Mouse (Mus musculus): ENCODE measurements at regions not wholly inside any gene's neighbourhood (a gene's known extent, or its start where the extent isn't known, plus 50 kb on each side); places are given as distances from the start of the nearest gene placed in this dataset.

DNA sequence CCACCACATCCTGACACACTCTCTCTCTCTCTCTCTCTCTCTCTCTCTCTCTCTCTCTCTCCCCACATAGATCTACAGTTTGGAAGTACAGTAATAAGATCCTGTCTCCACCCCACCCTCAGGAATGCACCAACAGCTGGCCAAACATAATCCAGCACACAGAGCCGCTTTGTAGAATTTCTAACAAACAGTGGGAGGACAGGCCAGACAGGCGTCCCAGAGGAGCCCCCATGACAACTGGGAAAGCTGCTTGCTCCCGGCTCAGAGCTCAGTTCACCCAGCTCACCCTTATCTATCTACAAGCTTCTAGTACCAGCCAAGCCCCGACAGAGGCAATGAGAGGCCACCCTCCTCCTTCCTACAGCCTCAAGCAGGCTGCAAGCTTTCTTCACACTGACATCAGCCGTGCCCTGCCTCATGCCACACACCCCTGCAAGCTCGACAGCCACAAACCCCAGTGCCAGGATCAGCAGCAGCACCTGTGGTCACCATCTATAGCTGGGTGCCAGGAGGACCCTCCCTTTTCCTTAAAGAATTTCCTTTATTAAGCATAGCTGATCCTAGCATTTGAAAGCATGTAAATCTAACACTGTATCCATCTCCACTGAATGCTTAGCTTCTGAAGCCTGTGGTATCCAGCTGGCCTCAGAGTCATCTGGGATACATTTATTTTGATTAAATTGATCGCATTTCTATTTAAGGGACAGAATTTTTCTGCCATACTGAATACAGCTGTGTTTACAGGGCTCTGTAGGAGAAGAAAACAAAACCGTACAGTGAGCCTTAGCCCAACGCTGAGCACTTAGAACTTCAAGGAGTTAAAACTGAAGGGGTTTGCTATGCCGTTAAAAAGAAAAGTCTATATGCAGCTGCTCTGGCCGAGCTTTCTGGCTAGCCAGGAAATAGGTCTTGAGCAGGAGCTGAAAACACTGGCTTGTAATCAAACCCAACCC lies 160.9 kb downstream of the Gm11361 start:
- Histone ChIP-seq H3K4me3 (ENCODE audit: low read depth, low read length) (peak overlapping the region; percentile 31), H3K9ac (ENCODE audit: low read depth, low read length) (peak overlapping the region; percentile 56)

DNA sequence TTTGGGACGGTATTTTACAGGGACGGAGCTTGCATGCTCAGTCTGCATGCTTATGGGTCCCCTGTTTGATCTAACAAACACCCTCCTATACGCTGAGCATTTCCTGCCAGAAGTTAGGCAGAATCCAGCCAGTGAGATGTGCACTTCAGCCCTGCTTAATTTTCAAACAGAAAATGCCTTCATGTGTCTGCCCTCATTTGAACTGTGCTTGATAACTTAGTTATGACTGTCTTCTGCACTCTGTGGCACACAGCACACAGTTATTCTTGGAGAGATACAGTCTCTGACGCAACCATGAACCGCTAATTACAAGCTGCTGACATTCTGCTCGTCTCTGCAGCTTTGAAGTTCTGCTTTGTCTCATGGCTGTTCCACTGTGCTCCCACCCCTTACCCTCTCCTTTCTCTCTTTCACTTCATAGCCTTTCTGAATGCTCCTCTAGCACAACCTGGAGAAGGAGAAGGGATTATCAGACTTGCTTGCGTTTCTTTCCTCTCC lies 160.2 kb downstream of the Gm11361 start:
- ATAC-seq (ENCODE audit: low read depth) (peak; percentile 58), DNase-seq (ENCODE audit: low spot score) (peak; percentile 92)
- Histone ChIP-seq H3K4me1 (ENCODE audit: control insufficient read depth, insufficient read depth, low read length) (peaks cover 29% of the 10 kb centered on the region), H3K4me3 (ENCODE audit: low read depth, low read length) (peak overlapping the region; percentile 31), H3K27me3 (replicated peaks; ENCODE audit: control insufficient read depth, insufficient read depth, low read length) (no peaks in the 10 kb centered on the region), H3K9ac (ENCODE audit: low read depth, low read length) (peak overlapping the region; percentile 56), H3K36me3 (ENCODE audit: control insufficient read depth, insufficient read depth, low read length) (no peaks in the 10 kb centered on the region), H3K9me3 (ENCODE audit: control insufficient read depth, low read length) (no peaks in the 10 kb centered on the region), H3K4me2 (ENCODE audit: low read depth, low read length) (peak overlapping the region; percentile 59), H3K27ac (replicated peaks; ENCODE audit: low read depth, low read length) (peak overlapping the region; percentile 93)
- 1% methylated on average over 7 of the region's 7 CpGs for WGBS

More for the DNA sequence above, 160.9 kb downstream of the Gm11361 start:
- peaks cover 29% of the 10 kb centered on the region for H3K4me1 ChIP-seq (ENCODE audit: control insufficient read depth, insufficient read depth, low read length)
- no peaks in the 10 kb centered on the region for H3K9me3 ChIP-seq (ENCODE audit: control insufficient read depth, low read length)
- H3K27me3 ChIP-seq (replicated peaks; ENCODE audit: control insufficient read depth, insufficient read depth, low read length) = no peaks in the 10 kb centered on the region
- peak overlapping the region; percentile 59 for H3K4me2 ChIP-seq (ENCODE audit: low read depth, low read length)
- ATAC-seq (ENCODE audit: low read depth) (peak; percentile 87), DNase-seq (ENCODE audit: low spot score) (peak; percentile 96)
- H3K27ac ChIP-seq (replicated peaks; ENCODE audit: low read depth, low read length) = peak overlapping the region; percentile 93
- no peaks in the 10 kb centered on the region for H3K36me3 ChIP-seq (ENCODE audit: control insufficient read depth, insufficient read depth, low read length)
- WGBS = 3% methylated on average over 11 of the region's 11 CpGs

DNA sequence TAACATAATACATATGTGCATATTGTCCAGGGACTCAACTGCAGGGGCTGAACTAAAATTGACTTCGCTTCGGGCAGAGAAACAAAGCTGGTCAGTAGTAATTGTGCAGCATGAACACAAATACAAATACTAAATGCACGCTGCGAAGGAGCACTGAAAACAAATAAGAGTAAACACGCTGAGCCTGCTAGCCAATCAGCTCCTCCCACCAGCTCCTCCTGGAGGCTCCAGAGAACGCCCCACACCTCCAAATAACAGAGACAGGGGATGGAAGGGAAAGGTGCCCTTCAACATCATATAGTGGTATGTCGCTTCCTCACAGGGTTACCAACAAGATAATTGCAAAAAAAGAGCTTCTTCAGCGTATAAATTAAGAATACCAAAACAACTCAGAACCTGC lies 159.6 kb downstream of the Gm11361 start:
- Histone ChIP-seq H3K4me3 (ENCODE audit: low read depth, low read length) (peak overlapping the region; percentile 31), H3K27me3 (replicated peaks; ENCODE audit: control insufficient read depth, insufficient read depth, low read length) (no peaks in the 10 kb centered on the region), H3K27ac (replicated peaks; ENCODE audit: low read depth, low read length) (peak overlapping the region; percentile 93), H3K9me3 (ENCODE audit: control insufficient read depth, low read length) (no peaks in the 10 kb centered on the region), H3K4me2 (ENCODE audit: low read depth, low read length) (peak overlapping the region; percentile 59), H3K36me3 (ENCODE audit: control insufficient read depth, insufficient read depth, low read length) (no peaks in the 10 kb centered on the region), H3K9ac (ENCODE audit: low read depth, low read length) (peak overlapping the region; percentile 56; the same call in 1 of the 2 replicates), H3K4me1 (ENCODE audit: control insufficient read depth, insufficient read depth, low read length) (peaks cover 29% of the 10 kb centered on the region)
- no peak for ATAC-seq (ENCODE audit: low read depth)
- DNase-seq (ENCODE audit: low spot score) = peak; percentile 45
- 21% methylated on average over 8 of the region's 8 CpGs for WGBS

DNA sequence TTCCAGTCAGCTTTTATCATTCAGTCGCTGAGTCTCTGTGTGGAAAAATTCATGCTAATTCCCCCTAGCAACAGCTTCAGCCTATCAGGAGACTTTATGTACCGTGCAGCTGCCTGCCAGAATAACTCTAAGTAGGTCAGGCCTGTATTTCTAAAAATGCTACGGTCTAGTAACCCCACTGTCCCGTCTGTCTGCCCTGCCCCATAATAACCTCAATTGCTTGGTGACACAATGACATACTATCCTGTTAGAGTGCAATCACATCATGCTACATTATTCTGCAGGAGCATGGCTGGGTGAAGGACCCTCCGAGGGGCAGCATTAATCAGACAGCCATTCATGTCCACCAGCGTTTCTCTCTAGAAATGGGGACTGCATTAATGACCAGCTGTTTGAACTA lies 158.9 kb downstream of the Gm11361 start:
- H3K36me3 ChIP-seq (ENCODE audit: control insufficient read depth, insufficient read depth, low read length) = no peaks in the 10 kb centered on the region
- H3K27ac ChIP-seq (replicated peaks; ENCODE audit: low read depth, low read length) = peak overlapping the region; percentile 93
- peak; percentile 63 for ATAC-seq (ENCODE audit: low read depth)
- 0 out of 2 replicates have a peak overlapping the region, but pooled peaks have one; percentile 31 for H3K4me3 ChIP-seq (ENCODE audit: low read depth, low read length)
- peaks cover 29% of the 10 kb centered on the region for H3K4me1 ChIP-seq (ENCODE audit: control insufficient read depth, insufficient read depth, low read length)
- 8% methylated on average over 6 of the region's 6 CpGs for WGBS
- no peaks in the 10 kb centered on the region for H3K27me3 ChIP-seq (replicated peaks; ENCODE audit: control insufficient read depth, insufficient read depth, low read length)
- peak overlapping the region; percentile 59 for H3K4me2 ChIP-seq (ENCODE audit: low read depth, low read length)
- no peaks in the 10 kb centered on the region for H3K9me3 ChIP-seq (ENCODE audit: control insufficient read depth, low read length)
- peak; percentile 93 for DNase-seq (ENCODE audit: low spot score)
- 0 out of 2 replicates have a peak overlapping the region, but pooled peaks have one; percentile 30 for H3K9ac ChIP-seq (ENCODE audit: low read depth, low read length)

DNA sequence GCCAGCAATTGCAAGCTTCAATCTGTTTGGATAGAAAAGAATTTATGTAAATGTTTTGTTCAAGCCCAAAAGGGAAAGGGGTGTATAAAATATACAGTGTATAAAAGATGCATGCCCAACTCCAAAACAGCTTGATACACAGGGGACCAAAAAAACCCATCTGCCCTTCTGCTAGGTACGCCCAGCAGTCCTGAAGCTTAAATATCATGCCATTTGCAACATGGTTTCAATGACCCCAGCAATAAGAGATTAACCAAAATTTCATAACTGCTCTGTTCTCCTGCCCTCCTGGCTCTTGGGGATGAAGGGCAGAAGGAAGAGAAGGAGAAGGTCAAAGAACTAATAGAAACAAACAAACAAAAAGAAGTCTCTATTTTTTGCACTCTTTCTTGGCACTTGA lies 158.4 kb downstream of the Gm11361 start:
- 47% methylated on average over 1 of the region's 1 CpGs for WGBS
- Histone ChIP-seq H3K27me3 (replicated peaks; ENCODE audit: control insufficient read depth, insufficient read depth, low read length) (no peaks in the 10 kb centered on the region), H3K4me3 (ENCODE audit: low read depth, low read length) (no peak overlapping the region), H3K4me1 (ENCODE audit: control insufficient read depth, insufficient read depth, low read length) (peaks cover 29% of the 10 kb centered on the region), H3K9ac (ENCODE audit: low read depth, low read length) (0 out of 2 replicates have a peak overlapping the region, but pooled peaks have one; percentile 30), H3K36me3 (ENCODE audit: control insufficient read depth, insufficient read depth, low read length) (no peaks in the 10 kb centered on the region), H3K27ac (replicated peaks; ENCODE audit: low read depth, low read length) (peak overlapping the region; percentile 93; the same call in 1 of the 2 replicates), H3K9me3 (ENCODE audit: control insufficient read depth, low read length) (no peaks in the 10 kb centered on the region), H3K4me2 (ENCODE audit: low read depth, low read length) (peak overlapping the region; percentile 59)
- no peak for DNase-seq (ENCODE audit: low spot score)
- ATAC-seq (ENCODE audit: low read depth) = no peak

DNA sequence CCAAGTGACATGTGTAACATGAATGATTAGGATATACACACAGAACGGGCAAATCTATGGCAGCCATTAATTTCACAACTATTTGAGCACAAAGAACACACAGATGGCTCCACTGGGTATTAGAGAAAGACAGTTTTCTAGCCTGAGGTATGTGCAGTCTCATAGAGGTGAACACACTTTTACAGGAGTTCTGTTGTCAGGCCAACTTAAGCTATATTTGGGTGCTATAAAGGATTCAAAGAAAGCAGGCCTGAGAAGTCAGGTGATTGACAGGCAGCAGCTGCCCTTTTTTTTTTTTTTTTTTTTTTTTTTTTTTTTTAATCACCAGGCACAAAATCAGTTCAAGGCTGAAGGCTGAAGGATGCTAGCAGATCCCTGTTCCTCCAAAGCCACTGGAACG lies 153.0 kb downstream of the Gm11361 start:
- Histone ChIP-seq H3K9ac (ENCODE audit: low read depth, low read length) (no peak overlapping the region), H3K4me1 (ENCODE audit: control insufficient read depth, insufficient read depth, low read length) (0 out of 2 replicates have a peak, but pooled peaks cover 5% of the 10 kb centered on the region), H3K27ac (replicated peaks; ENCODE audit: low read depth, low read length) (no peak overlapping the region), H3K27me3 (replicated peaks; ENCODE audit: control insufficient read depth, insufficient read depth, low read length) (no peaks in the 10 kb centered on the region), H3K4me2 (ENCODE audit: low read depth, low read length) (no peak overlapping the region), H3K36me3 (ENCODE audit: control insufficient read depth, insufficient read depth, low read length) (no peaks in the 10 kb centered on the region), H3K4me3 (ENCODE audit: low read depth, low read length) (no peak overlapping the region), H3K9me3 (ENCODE audit: control insufficient read depth, low read length) (no peaks in the 10 kb centered on the region)
- WGBS = 39% methylated on average over 2 of the region's 2 CpGs
- ATAC-seq (ENCODE audit: low read depth) (no peak), DNase-seq (ENCODE audit: low spot score) (no peak)

DNA sequence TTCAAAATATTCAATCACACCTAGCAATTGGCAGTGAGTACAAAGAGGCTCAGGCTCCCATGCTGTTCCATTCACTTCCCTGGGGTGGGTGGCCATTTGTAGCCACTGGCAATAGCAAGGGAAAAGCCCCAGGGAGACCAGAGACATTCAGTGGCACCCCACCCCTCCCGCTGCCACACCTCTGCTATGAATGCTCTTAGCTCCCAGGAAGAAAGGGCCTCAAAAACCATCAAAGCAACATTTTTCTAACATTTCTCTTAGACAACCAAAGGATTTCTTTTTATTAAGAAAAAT lies 152.2 kb downstream of the Gm11361 start:
- Histone ChIP-seq H3K36me3 (ENCODE audit: control insufficient read depth, insufficient read depth, low read length) (no peaks in the 10 kb centered on the region), H3K9ac (ENCODE audit: low read depth, low read length) (no peak overlapping the region), H3K4me1 (ENCODE audit: control insufficient read depth, insufficient read depth, low read length) (0 out of 2 replicates have a peak, but pooled peaks cover 5% of the 10 kb centered on the region), H3K27ac (replicated peaks; ENCODE audit: low read depth, low read length) (no peak overlapping the region), H3K4me3 (ENCODE audit: low read depth, low read length) (no peak overlapping the region), H3K4me2 (ENCODE audit: low read depth, low read length) (no peak overlapping the region), H3K9me3 (ENCODE audit: control insufficient read depth, low read length) (no peaks in the 10 kb centered on the region), H3K27me3 (replicated peaks; ENCODE audit: control insufficient read depth, insufficient read depth, low read length) (no peaks in the 10 kb centered on the region)
- ATAC-seq (ENCODE audit: low read depth) (no peak), DNase-seq (ENCODE audit: low spot score) (no peak)
- 58% methylated on average over 1 of the region's 1 CpGs for WGBS

DNA sequence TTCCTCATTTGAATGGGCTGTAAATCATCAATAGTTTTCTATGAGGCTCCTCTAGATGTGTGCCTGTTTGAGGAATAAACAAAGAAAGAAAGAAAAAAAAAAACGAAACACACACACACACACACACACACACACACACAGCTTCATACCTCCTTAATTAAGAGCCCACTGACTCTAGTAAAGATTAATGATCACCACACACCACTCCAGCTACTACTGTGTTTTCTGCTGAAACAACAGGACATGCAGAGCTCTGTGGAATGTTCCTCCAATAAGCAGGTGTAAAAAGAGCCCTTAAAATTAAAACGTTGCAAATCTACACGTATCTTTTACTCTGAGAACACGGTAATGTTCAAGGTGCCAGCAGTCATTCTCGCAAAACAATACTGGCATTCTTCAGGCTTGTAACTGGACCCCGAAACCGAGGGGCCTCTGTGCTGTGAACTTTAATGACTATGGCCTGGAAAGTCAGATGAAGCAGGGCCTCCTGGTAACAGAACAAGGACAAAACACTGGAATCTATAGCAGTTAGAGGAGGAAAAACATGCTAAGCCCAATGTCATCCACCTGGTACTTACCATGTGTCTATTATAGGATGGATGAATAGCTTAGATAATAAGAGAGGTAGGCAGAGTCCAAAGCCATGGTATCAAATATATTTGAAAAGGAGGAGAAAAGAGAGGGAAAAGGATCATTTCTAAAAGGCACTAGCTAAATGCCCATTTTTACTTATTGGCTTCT lies 151.7 kb downstream of the Gm11361 start:
- Histone ChIP-seq H3K4me3 (ENCODE audit: low read depth, low read length) (no peak overlapping the region), H3K36me3 (ENCODE audit: control insufficient read depth, insufficient read depth, low read length) (no peaks in the 10 kb centered on the region), H3K9ac (ENCODE audit: low read depth, low read length) (no peak overlapping the region), H3K4me2 (ENCODE audit: low read depth, low read length) (no peak overlapping the region), H3K4me1 (ENCODE audit: control insufficient read depth, insufficient read depth, low read length) (0 out of 2 replicates have a peak, but pooled peaks cover 5% of the 10 kb centered on the region), H3K9me3 (ENCODE audit: control insufficient read depth, low read length) (no peaks in the 10 kb centered on the region), H3K27me3 (replicated peaks; ENCODE audit: control insufficient read depth, insufficient read depth, low read length) (no peaks in the 10 kb centered on the region), H3K27ac (replicated peaks; ENCODE audit: low read depth, low read length) (no peak overlapping the region)
- no peak for DNase-seq (ENCODE audit: low spot score)
- WGBS = 26% methylated on average over 7 of the region's 7 CpGs
- ATAC-seq (ENCODE audit: low read depth) = peak; percentile 18; the same call in 1 of the 2 replicates

Measured in embryonic facial prominence, embryonic 14.5 days (tissue).